Mouse (Mus musculus) kidney, postnatal 0 days (tissue): Measurements from ENCODE around the gene D130052B06Rik. TPM values are rescaled to one million over a fixed set of nuclear protein-coding genes. Genes with fewer than 3 reads are reported as not detected.

ENCODE experiments used
- ATAC-seq: fragments of 200-750 bp; cut with Nextera tagmentation; replicated peaks from 2 replicates; pipeline ENCODE4 v1.8.0; 2017; ENCODE audit warnings: low read depth, moderate number of reproducible peaks, moderate TSS enrichment, moderate library complexity; ENCODE audit not compliant: low FRiP score
- DNase-seq: peaks from one replicate; pipeline ENCODE4 v3.0.0-alpha.2; 2016; ENCODE audit warnings: low spot score
- H3K27ac ChIP-seq: fragments of 300-500 bp; sonication (generic); 2 replicates; pipeline ENCODE4 v1.5.1; 2014; ENCODE audit warnings: mild to moderate bottlenecking
- H3K27me3 ChIP-seq: fragments of 300-500 bp; sonication (generic); 2 replicates; pipeline ENCODE4 v1.6.1; 2014; ENCODE audit warnings: low read length, mixed read lengths; ENCODE audit not compliant: insufficient read depth
- H3K36me3 ChIP-seq: fragments of 300-500 bp; sonication (generic); 2 replicates; pipeline ENCODE4 v1.6.1; 2014; ENCODE audit warnings: low read length, mixed read lengths; ENCODE audit not compliant: insufficient read depth
- H3K4me1 ChIP-seq: fragments of 300-500 bp; sonication (generic); replicated peaks from 2 replicates; pipeline ENCODE4 v1.6.1; 2014; ENCODE audit warnings: antibody characterized with exemption, low read length, mixed read lengths; ENCODE audit not compliant: insufficient read depth
- H3K4me2 ChIP-seq: fragments of 300-500 bp; sonication (generic); 2 replicates; pipeline ENCODE4 v1.6.1; 2014; ENCODE audit warnings: mild to moderate bottlenecking, low read length, moderate library complexity, mixed read lengths
- H3K4me3 ChIP-seq: fragments of 300-500 bp; sonication (generic); replicated peaks from 2 replicates; pipeline ENCODE4 v1.5.1; 2014; ENCODE audit warnings: low read depth, low read length
- H3K9ac ChIP-seq: fragments of 300-500 bp; sonication (generic); 2 replicates; pipeline ENCODE4 v1.6.1; 2014; ENCODE audit warnings: low read depth, low read length
- H3K9me3 ChIP-seq: fragments of 300-500 bp; sonication (generic); replicated peaks from 2 replicates; pipeline ENCODE4 v1.6.1; 2016; ENCODE audit warnings: low read length, inconsistent platforms, mixed read lengths
- CTCF ChIP-seq: IDR thresholded peaks from 2 replicates; pipeline ENCODE4 v1.5.1; 2016; ENCODE audit warnings: antibody characterized with exemption, low read depth, mild to moderate bottlenecking, moderate library complexity
- WGBS: fragments of 180-500 bp; shearing (Covaris S2); extraction: QIAGEN DNeasy Blood & Tissue Kit; methylation state at CpG from one replicate; pipeline ENCODE4 v1.1.7; 2014; 5-methylcytosine and 5-hydroxymethylcytosine counted together
- polyA plus RNA-seq: library from polyadenylated mRNA; unstranded; fragments of >200 nt; fragmentation: Nextera tagmentation; extraction: Ambion mirVana; gene quantifications from 2 replicates; pipeline ENCODE4 v1.2.1, GENCODE M21; 2015

Gene D130052B06Rik
- polyA plus RNA-seq, 1 experiment from 2014 or later = not detected

GRCm38 (mm10) chr11:33655861-33656593 lies 56.9 kb downstream of the D130052B06Rik start:
- no peak for TF ChIP-seq CTCF
- Histone ChIP-seq H3K9ac (no peak overlapping the region), H3K4me1 (no peaks in the 10 kb centered on the region), H3K4me3 (no peak overlapping the region), H3K4me2 (no peak overlapping the region), H3K36me3 (no peaks in the 10 kb centered on the region), H3K9me3 (no peaks in the 10 kb centered on the region), H3K27me3 (no peaks in the 10 kb centered on the region), H3K27ac (no peak overlapping the region)
- WGBS = 61% methylated on average over 7 of the region's 7 CpGs
- ATAC-seq (no peak), DNase-seq (peak; percentile 19)

GRCm38 (mm10) chr11:33660016-33660913 lies 61.2 kb downstream of the D130052B06Rik start:
- Histone ChIP-seq H3K9me3 (no peaks in the 10 kb centered on the region), H3K4me2 (no peak overlapping the region), H3K27ac (no peak overlapping the region), H3K4me3 (no peak overlapping the region), H3K27me3 (no peaks in the 10 kb centered on the region), H3K9ac (no peak overlapping the region), H3K4me1 (no peaks in the 10 kb centered on the region), H3K36me3 (no peaks in the 10 kb centered on the region)
- TF ChIP-seq CTCF = no peak
- no peak for ATAC-seq
- 66% methylated on average over 13 of the region's 13 CpGs for WGBS
- DNase-seq = no peak

- no peaks in the 10 kb centered on the region for H3K36me3 ChIP-seq
- 68% methylated on average over 2 of the region's 2 CpGs for WGBS
- no peak overlapping the region for H3K4me3 ChIP-seq
- H3K9me3 ChIP-seq = no peaks in the 10 kb centered on the region
- H3K9ac ChIP-seq = no peak overlapping the region
- H3K27me3 ChIP-seq = no peaks in the 10 kb centered on the region
- no peak for ATAC-seq
- TF ChIP-seq CTCF = no peak
- H3K4me2 ChIP-seq = no peak overlapping the region
- no peak for DNase-seq
- no peaks in the 10 kb centered on the region for H3K4me1 ChIP-seq
- no peak overlapping the region for H3K27ac ChIP-seq
Observed at GRCm38 (mm10) chr11:33663599-33663998, 64.5 kb downstream of the D130052B06Rik start.

- H3K4me1 ChIP-seq = no peaks in the 10 kb centered on the region
- WGBS = 50% methylated on average over 6 of the region's 6 CpGs
- H3K9me3 ChIP-seq = no peaks in the 10 kb centered on the region
- H3K4me3 ChIP-seq = no peak overlapping the region
- H3K36me3 ChIP-seq = no peaks in the 10 kb centered on the region
- H3K27me3 ChIP-seq = no peaks in the 10 kb centered on the region
- ATAC-seq = no peak
- H3K9ac ChIP-seq = no peak overlapping the region
- H3K4me2 ChIP-seq = no peak overlapping the region
- no peak overlapping the region for H3K27ac ChIP-seq
- no peak for DNase-seq
- no peak for TF ChIP-seq CTCF
Observed at GRCm38 (mm10) chr11:33668376-33668775, 69.3 kb downstream of the D130052B06Rik start.

GRCm38 (mm10) chr11:33670105-33670965 lies 71.2 kb downstream of the D130052B06Rik start:
- Histone ChIP-seq H3K4me3 (no peak overlapping the region), H3K9ac (no peak overlapping the region), H3K4me2 (no peak overlapping the region), H3K36me3 (no peaks in the 10 kb centered on the region), H3K27me3 (no peaks in the 10 kb centered on the region), H3K27ac (no peak overlapping the region), H3K9me3 (no peaks in the 10 kb centered on the region), H3K4me1 (no peaks in the 10 kb centered on the region)
- DNase-seq = no peak
- no peak for ATAC-seq
- TF ChIP-seq CTCF = no peak
- WGBS = 65% methylated on average over 10 of the region's 10 CpGs

Other genes with a start within 250 kb of the D130052B06Rik start
- gene Ranbp17, start 85.6 kb upstream of the D130052B06Rik start, polyA plus RNA-seq = 5.4 TPM in 2 replicates
- gene Gabrp, start 20.3 kb upstream of the D130052B06Rik start, polyA plus RNA-seq = 1.5 and 1.6 TPM in 2 replicates